Mouse (Mus musculus): ENCODE data around the gene Hist1h2bh. TPM values are rescaled to one million over a fixed set of nuclear protein-coding genes. Genes with fewer than 3 reads are reported as not detected.

The Hist1h2bh gene
- polyA plus RNA-seq, 1 experiment from 2014 or later, result 0.44 TPM

DNA sequence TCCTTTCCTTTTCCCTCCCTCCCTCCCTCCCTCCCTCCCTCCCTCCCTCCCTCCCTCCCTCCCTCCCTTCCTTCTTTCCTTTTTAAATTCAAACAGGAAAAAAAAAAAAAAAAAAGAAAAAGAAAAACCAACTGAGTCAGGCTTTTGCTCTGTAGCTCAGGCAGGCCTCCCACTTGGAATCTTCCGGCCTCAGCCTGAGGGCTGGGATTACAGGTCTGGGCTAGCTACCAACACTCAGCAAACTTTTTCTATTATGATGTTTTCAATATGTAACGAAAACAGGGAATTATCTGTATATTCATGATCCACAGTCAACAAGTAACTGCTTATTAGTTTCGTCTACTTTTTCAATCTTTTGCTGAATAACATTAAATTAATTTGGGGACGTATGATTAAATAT, 40.3 kb downstream of the Hist1h2bh start:
- no peak for ATAC-seq (replicated peaks)
- Histone ChIP-seq H3K9ac (no peak overlapping the region), H3K4me2 (no peak overlapping the region), H3K27ac (no peak overlapping the region), H3K4me3 (no peak overlapping the region), H3K27me3 (replicated peaks) (peaks cover 16% of the 10 kb centered on the region; the same call in 1 of the 2 replicates), H3K4me1 (peaks cover 10% of the 10 kb centered on the region), H3K36me3 (replicated peaks) (no peaks in the 10 kb centered on the region), H3K9me3 (no peaks in the 10 kb centered on the region)
- 40% methylated on average over 4 of the region's 4 CpGs for WGBS

DNA sequence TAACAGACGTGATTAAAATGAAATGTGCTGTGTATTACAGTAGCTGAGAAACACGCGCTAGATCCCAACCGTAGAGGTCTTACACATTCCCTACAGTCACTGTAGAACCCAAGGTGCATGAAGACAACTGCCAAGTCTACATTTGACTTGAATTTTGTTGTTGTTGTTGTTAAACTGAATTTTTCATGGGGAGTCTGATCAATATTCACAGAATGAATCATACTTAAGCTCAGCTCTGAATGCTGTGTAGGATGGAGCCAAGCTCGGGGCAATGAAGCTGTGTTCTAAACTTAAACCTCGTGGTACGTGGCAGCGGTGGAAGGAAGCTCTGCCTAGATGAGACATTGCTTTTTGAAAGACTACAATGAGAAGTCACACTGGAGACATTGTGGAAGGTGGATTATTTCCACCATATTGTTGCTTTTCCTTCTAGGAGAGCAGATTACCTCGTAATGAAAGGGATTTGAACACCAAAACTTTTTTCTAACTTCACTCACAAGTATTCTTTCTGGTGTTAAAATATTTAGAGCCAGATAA, 41.1 kb downstream of the Hist1h2bh start:
- Histone ChIP-seq H3K4me2 (no peak overlapping the region), H3K4me3 (no peak overlapping the region), H3K27ac (no peak overlapping the region), H3K4me1 (peaks cover 10% of the 10 kb centered on the region), H3K27me3 (replicated peaks) (peaks cover 17% of the 10 kb centered on the region; the same call in 1 of the 2 replicates), H3K9me3 (no peaks in the 10 kb centered on the region), H3K36me3 (replicated peaks) (no peaks in the 10 kb centered on the region), H3K9ac (no peak overlapping the region)
- no peak for ATAC-seq (replicated peaks)
- 38% methylated on average over 9 of the region's 9 CpGs for WGBS

DNA sequence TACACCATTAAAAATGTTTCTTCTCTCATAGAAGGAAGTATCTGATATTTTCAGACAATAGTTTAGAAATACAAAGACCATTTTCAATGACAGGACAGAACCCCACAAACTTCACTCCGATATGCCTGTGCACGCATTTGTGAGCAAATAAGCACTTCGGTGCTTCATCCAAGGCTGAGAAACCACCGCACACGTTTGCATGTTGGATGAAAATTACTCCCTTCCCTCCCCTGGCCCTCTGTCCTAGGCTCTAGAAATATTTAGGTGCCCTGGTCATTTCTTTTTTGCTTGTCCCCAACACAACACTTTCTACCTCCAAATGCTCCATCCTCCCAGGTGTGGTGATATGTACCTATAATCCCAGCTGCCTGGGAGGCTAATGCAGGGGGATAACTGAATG, 41.7 kb downstream of the Hist1h2bh start:
- no peak overlapping the region for H3K4me2 ChIP-seq
- H3K27ac ChIP-seq, result no peak overlapping the region
- no peak overlapping the region for H3K9ac ChIP-seq
- H3K27me3 ChIP-seq (replicated peaks), result peaks cover 18% of the 10 kb centered on the region; the same call in 1 of the 2 replicates
- H3K4me1 ChIP-seq, result peaks cover 10% of the 10 kb centered on the region
- 30% methylated on average over 5 of the region's 5 CpGs for WGBS
- H3K36me3 ChIP-seq (replicated peaks), result no peaks in the 10 kb centered on the region
- H3K9me3 ChIP-seq, result no peaks in the 10 kb centered on the region
- no peak overlapping the region for H3K4me3 ChIP-seq
- no peak for ATAC-seq (replicated peaks)

DNA sequence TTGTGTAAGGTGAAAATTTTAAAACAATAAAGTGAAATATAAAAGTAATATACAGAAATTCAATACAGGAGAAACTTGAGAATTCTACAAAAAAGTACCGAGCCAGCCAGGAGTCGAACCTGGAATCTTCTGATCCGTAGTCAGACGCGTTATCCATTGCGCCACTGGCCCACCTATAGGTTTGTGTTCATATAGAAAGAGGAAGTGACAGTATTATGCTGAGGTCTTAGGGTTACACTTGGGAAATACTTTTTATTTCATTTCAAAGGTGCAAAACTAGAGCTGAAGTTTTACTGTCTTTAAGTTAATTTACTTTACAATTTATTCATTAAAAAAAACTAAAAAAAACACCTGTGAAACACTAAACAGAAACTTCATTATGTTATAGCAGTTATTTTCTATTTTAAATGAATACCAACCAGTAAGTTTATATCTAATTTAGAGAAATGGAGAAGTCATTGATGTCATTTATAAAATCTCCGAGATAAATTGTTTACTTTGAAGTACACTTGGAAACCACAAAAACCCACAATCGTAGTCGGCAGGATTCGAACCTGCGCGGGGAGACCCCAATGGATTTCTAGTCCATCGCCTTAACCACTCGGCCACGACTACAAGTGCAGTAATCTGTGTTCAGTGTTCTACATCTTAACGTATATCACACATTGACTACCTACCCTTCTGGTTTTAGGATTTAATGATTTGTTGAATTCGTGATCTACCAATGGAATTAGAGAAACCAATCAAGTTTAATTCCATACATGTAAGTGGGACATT, 42.6 kb downstream of the Hist1h2bh start:
- Histone ChIP-seq H3K27ac (no peak overlapping the region), H3K4me1 (peaks cover 5% of the 10 kb centered on the region), H3K4me2 (no peak overlapping the region), H3K9me3 (no peaks in the 10 kb centered on the region), H3K36me3 (replicated peaks) (no peaks in the 10 kb centered on the region), H3K27me3 (replicated peaks) (peaks cover 15% of the 10 kb centered on the region; the same call in 1 of the 2 replicates), H3K4me3 (no peak overlapping the region), H3K9ac (no peak overlapping the region)
- 2% methylated on average over 17 of the region's 17 CpGs for WGBS
- peak; percentile 57 for ATAC-seq (replicated peaks)

DNA sequence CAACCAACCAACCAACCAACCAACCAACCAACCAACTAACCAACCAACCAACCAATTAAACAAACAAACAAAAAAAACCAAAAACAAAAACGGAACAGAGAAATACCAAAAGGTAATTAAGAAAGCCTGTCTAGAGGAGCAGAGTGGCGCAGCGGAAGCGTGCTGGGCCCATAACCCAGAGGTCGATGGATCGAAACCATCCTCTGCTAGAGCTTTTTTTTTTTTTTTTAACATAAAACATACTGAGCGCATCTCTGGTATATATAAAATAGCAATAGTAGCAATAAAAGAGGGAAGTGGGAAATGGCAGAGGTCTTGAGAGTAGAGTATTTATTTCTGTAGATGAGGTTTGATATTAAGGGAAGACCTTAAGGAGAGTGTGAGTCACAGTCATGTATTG, 43.2 kb downstream of the Hist1h2bh start:
- 8% methylated on average over 7 of the region's 7 CpGs for WGBS
- Histone ChIP-seq H3K27ac (no peak overlapping the region), H3K36me3 (replicated peaks) (no peaks in the 10 kb centered on the region), H3K4me3 (no peak overlapping the region), H3K4me1 (peaks cover 4% of the 10 kb centered on the region), H3K9me3 (no peaks in the 10 kb centered on the region), H3K27me3 (replicated peaks) (peaks cover 15% of the 10 kb centered on the region; the same call in 1 of the 2 replicates), H3K4me2 (no peak overlapping the region), H3K9ac (no peak overlapping the region)
- ATAC-seq (replicated peaks), result no peak

DNA sequence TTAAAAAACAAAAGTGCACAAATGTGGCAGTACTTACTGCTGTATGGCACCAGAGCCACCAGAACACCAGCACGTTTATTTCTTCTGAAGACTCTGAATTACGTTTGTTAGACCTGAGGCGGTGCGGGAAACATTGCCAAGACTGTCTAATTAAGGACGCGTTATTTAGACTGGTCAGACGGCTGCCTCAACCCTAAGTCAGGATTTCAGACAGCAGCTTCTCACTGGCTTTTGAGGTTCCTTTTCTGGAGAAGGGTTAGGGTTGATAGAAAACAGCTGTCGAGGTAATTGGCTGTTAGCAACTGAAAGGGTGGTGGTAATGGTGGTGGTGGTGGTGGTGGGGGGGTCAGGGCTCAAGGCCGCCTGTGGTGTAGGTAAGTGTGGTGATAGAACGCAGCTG, 44.5 kb downstream of the Hist1h2bh start:
- WGBS, result 6% methylated on average over 10 of the region's 10 CpGs
- H3K9ac ChIP-seq, result no peak overlapping the region
- H3K4me1 ChIP-seq, result peaks cover 4% of the 10 kb centered on the region
- H3K9me3 ChIP-seq, result no peaks in the 10 kb centered on the region
- no peaks in the 10 kb centered on the region for H3K36me3 ChIP-seq (replicated peaks)
- H3K27ac ChIP-seq, result no peak overlapping the region
- peak overlapping the region; percentile 21 for H3K4me3 ChIP-seq
- peaks cover 15% of the 10 kb centered on the region; the same call in 1 of the 2 replicates for H3K27me3 ChIP-seq (replicated peaks)
- ATAC-seq (replicated peaks), result no peak
- peak overlapping the region; percentile 33 for H3K4me2 ChIP-seq

DNA sequence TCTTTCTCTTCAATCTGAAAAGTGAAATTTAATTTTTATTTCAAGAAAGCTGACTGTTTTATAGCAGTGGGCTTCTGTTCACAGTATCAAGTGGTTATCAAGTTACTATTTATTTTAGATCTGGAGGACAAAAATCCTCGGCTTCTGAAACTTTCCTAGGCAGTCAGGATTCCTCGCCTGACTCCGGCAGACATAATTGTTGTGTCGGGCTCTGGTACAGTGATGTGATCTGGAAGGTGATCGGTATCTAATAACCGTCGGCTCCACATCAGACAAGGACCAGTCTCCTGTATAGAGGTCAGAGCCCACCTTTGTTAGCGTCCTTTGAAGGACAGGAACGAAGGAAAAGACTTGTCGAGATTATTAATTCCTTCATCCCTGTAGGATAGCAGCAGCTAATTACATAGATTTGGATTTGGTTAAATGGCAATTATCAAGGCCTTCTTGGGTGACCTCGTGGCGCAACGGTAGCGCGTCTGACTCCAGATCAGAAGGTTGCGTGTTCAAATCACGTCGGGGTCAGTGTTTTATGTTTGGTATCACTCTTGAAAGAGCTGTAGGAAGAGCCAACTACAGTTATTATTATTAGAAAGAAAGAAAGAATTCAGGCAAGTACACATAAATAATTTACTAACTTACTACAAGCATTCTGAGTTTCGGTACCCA, 45.4 kb downstream of the Hist1h2bh start:
- no peak for ATAC-seq (replicated peaks)
- WGBS, result 4% methylated on average over 19 of the region's 19 CpGs
- H3K36me3 ChIP-seq (replicated peaks), result no peaks in the 10 kb centered on the region
- no peaks in the 10 kb centered on the region for H3K9me3 ChIP-seq
- H3K4me2 ChIP-seq, result peak overlapping the region; percentile 33
- no peak overlapping the region for H3K27ac ChIP-seq
- H3K9ac ChIP-seq, result no peak overlapping the region
- peaks cover 15% of the 10 kb centered on the region; the same call in 1 of the 2 replicates for H3K27me3 ChIP-seq (replicated peaks)
- peaks cover 4% of the 10 kb centered on the region; the same call in 1 of the 2 replicates for H3K4me1 ChIP-seq
- H3K4me3 ChIP-seq, result peak overlapping the region; percentile 21

DNA sequence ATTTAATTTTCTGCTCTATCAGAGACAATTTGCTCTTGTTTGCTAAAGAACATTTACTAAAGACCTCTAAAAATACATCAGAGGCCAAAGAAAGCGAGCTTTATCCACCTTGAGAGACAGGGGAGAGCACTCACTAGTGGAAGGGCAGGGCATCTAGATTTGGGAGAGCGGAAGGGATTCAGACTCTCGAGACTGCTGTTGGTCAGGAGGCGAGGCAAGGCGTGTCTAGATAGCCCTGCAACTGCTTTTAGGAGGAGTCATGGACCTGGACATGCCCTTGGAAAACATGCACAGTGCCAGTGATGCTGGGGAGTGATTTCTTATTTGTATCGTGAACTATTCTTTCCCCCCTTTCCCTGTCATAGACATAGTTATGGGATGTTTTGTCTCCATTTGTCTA, 47.7 kb downstream of the Hist1h2bh start:
- Histone ChIP-seq H3K36me3 (replicated peaks) (no peaks in the 10 kb centered on the region), H3K9ac (no peak overlapping the region), H3K4me2 (no peak overlapping the region), H3K27ac (no peak overlapping the region), H3K4me1 (peaks cover 11% of the 10 kb centered on the region), H3K9me3 (no peaks in the 10 kb centered on the region), H3K4me3 (no peak overlapping the region), H3K27me3 (replicated peaks) (peaks cover 15% of the 10 kb centered on the region; the same call in 1 of the 2 replicates)
- ATAC-seq (replicated peaks), result no peak
- WGBS, result 73% methylated on average over 6 of the region's 6 CpGs

DNA sequence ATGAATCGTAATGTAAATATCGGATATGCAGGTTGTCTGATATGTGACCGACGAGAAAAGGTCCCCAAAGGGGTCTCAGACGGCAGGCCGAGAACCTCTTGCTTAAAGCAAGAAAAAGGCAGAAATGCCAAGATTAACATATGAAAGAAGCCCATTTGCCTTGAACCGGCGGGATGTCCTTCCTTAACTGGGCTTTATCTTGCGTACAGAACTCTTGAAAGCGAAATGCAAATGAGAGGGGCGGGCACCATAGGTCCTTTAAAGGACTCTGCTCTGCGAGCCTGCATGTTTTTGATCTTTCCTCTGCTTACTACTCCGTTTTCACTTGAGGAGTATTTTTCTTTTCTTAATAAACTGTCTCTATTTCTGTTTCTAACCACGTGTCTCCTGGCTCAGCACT, 51.2 kb downstream of the Hist1h2bh start:
- WGBS, result 3% methylated on average over 14 of the region's 14 CpGs
- no peaks in the 10 kb centered on the region for H3K36me3 ChIP-seq (replicated peaks)
- H3K27ac ChIP-seq, result no peak overlapping the region
- peak overlapping the region; percentile 41 for H3K4me2 ChIP-seq
- no peaks in the 10 kb centered on the region for H3K9me3 ChIP-seq
- no peak for ATAC-seq (replicated peaks)
- peaks cover 10% of the 10 kb centered on the region for H3K4me1 ChIP-seq
- H3K4me3 ChIP-seq, result peak overlapping the region; percentile 14
- H3K27me3 ChIP-seq (replicated peaks), result peaks cover 3% of the 10 kb centered on the region; the same call in 1 of the 2 replicates
- no peak overlapping the region for H3K9ac ChIP-seq

Small RNA genes within 50 kb of the gene (microRNA-seq; reads per million reads assigned to microRNA genes)
- not detected for gene Gm44297
- not detected for gene Gm44359
- not detected for gene Gm44394
- not detected for gene n-TStga1

Other genes with a start within 250 kb of the Hist1h2bh start
- gene Zfp322a, start 174.2 kb downstream of the Hist1h2bh start, polyA plus RNA-seq (2015; fragmentation: Nextera tagmentation; extraction: Ambion mirVana), result 52.2 and 55.1 TPM in 2 replicates
- gene Abt1, start 119.5 kb downstream of the Hist1h2bh start, polyA plus RNA-seq (2015; fragmentation: Nextera tagmentation; extraction: Ambion mirVana), result 9.8 and 9.9 TPM in 2 replicates
- 0.09 and 0.25 TPM in 2 replicates for gene Btn1a1, start 77.5 kb downstream of the Hist1h2bh start, polyA plus RNA-seq (2015; fragmentation: Nextera tagmentation; extraction: Ambion mirVana)
- not detected in 2 replicates for gene Btn2a2, start 54.5 kb downstream of the Hist1h2bh start, polyA plus RNA-seq (2015; fragmentation: Nextera tagmentation; extraction: Ambion mirVana)
- 3.3 and 5.1 TPM in 2 replicates for gene Hist1h4h, start 12.3 kb downstream of the Hist1h2bh start, polyA plus RNA-seq (2015; fragmentation: Nextera tagmentation; extraction: Ambion mirVana)
- gene Hist1h2af, start 9.5 kb downstream of the Hist1h2bh start, polyA plus RNA-seq (2015; fragmentation: Nextera tagmentation; extraction: Ambion mirVana), result 0.69 TPM in 1 of 2 replicates, not detected in the other
- gene Hist1h3g, start 8.0 kb downstream of the Hist1h2bh start, polyA plus RNA-seq (2015; fragmentation: Nextera tagmentation; extraction: Ambion mirVana), result 2.2 TPM in 1 of 2 replicates, not detected in the other
- gene Hist1h3f, start 660 bp upstream of the Hist1h2bh start, polyA plus RNA-seq (2015; fragmentation: Nextera tagmentation; extraction: Ambion mirVana), result 0.27 and 0.32 TPM in 2 replicates
- not detected in 2 replicates for gene Hist1h4f, start 8.3 kb upstream of the Hist1h2bh start, polyA plus RNA-seq (2015; fragmentation: Nextera tagmentation; extraction: Ambion mirVana)
- 0.14 and 0.15 TPM in 2 replicates for gene Hist1h1d, start 9.9 kb upstream of the Hist1h2bh start, polyA plus RNA-seq (2015; fragmentation: Nextera tagmentation; extraction: Ambion mirVana)
- gene Hist1h3e, start 19.0 kb upstream of the Hist1h2bh start, polyA plus RNA-seq (2015; fragmentation: Nextera tagmentation; extraction: Ambion mirVana), result 1.0 and 1.4 TPM in 2 replicates
- 14.8 and 15.4 TPM in 2 replicates for gene Hist1h2ae, start 27.8 kb upstream of the Hist1h2bh start, polyA plus RNA-seq (2015; fragmentation: Nextera tagmentation; extraction: Ambion mirVana)
- 2.6 and 4.0 TPM in 2 replicates for gene Hist1h2bg, start 28.0 kb upstream of the Hist1h2bh start, polyA plus RNA-seq (2015; fragmentation: Nextera tagmentation; extraction: Ambion mirVana)
- 1.3 and 1.5 TPM in 2 replicates for gene Hist1h2bf, start 30.8 kb upstream of the Hist1h2bh start, polyA plus RNA-seq (2015; fragmentation: Nextera tagmentation; extraction: Ambion mirVana)
- 1.6 TPM in 1 of 2 replicates, not detected in the other for gene Hist1h2ad, start 31.0 kb upstream of the Hist1h2bh start, polyA plus RNA-seq (2015; fragmentation: Nextera tagmentation; extraction: Ambion mirVana)
- 0.82 and 1.2 TPM in 2 replicates for gene Hist1h3d, start 32.4 kb upstream of the Hist1h2bh start, polyA plus RNA-seq (2015; fragmentation: Nextera tagmentation; extraction: Ambion mirVana)
- gene Hist1h4d, start 38.2 kb upstream of the Hist1h2bh start, polyA plus RNA-seq (2015; fragmentation: Nextera tagmentation; extraction: Ambion mirVana), result 34.2 and 34.9 TPM in 2 replicates
- 1.7 and 1.8 TPM in 2 replicates for gene Hist1h2be, start 77.7 kb upstream of the Hist1h2bh start, polyA plus RNA-seq (2015; fragmentation: Nextera tagmentation; extraction: Ambion mirVana)
- gene Hist1h1e, start 79.2 kb upstream of the Hist1h2bh start, polyA plus RNA-seq (2015; fragmentation: Nextera tagmentation; extraction: Ambion mirVana), result 5.4 and 5.5 TPM in 2 replicates
- 0.32 and 0.37 TPM in 2 replicates for gene Hist1h2ac, start 140.6 kb upstream of the Hist1h2bh start, polyA plus RNA-seq (2015; fragmentation: Nextera tagmentation; extraction: Ambion mirVana)
- gene Hist1h2bc, start 140.8 kb upstream of the Hist1h2bh start, polyA plus RNA-seq (2015; fragmentation: Nextera tagmentation; extraction: Ambion mirVana), result 17.3 and 17.7 TPM in 2 replicates
- not detected in 2 replicates for gene Hist1h1t, start 152.4 kb upstream of the Hist1h2bh start, polyA plus RNA-seq (2015; fragmentation: Nextera tagmentation; extraction: Ambion mirVana)
- gene Hist1h4c, start 155.1 kb upstream of the Hist1h2bh start, polyA plus RNA-seq (2015; fragmentation: Nextera tagmentation; extraction: Ambion mirVana), result 1.8 and 3.0 TPM in 2 replicates
- gene Hfe, start 167.5 kb upstream of the Hist1h2bh start, polyA plus RNA-seq (2015; fragmentation: Nextera tagmentation; extraction: Ambion mirVana), result 3.0 and 3.8 TPM in 2 replicates
- gene Hist1h1c, start 195.4 kb upstream of the Hist1h2bh start, polyA plus RNA-seq (2015; fragmentation: Nextera tagmentation; extraction: Ambion mirVana), result 6.9 and 8.3 TPM in 2 replicates
- gene Hist1h3c, start 202.2 kb upstream of the Hist1h2bh start, polyA plus RNA-seq (2015; fragmentation: Nextera tagmentation; extraction: Ambion mirVana), result 0.41 and 1.4 TPM in 2 replicates
- 0.37 and 0.83 TPM in 2 replicates for gene Hist1h2bb, start 203.3 kb upstream of the Hist1h2bh start, polyA plus RNA-seq (2015; fragmentation: Nextera tagmentation; extraction: Ambion mirVana)
- 4.6 and 7.2 TPM in 2 replicates for gene Hist1h2ab, start 207.7 kb upstream of the Hist1h2bh start, polyA plus RNA-seq (2015; fragmentation: Nextera tagmentation; extraction: Ambion mirVana)
- 0.67 and 1.2 TPM in 2 replicates for gene Hist1h3b, start 208.9 kb upstream of the Hist1h2bh start, polyA plus RNA-seq (2015; fragmentation: Nextera tagmentation; extraction: Ambion mirVana)
- 2.0 TPM in 1 of 2 replicates, not detected in the other for gene Hist1h4b, start 213.6 kb upstream of the Hist1h2bh start, polyA plus RNA-seq (2015; fragmentation: Nextera tagmentation; extraction: Ambion mirVana)
- not detected in 2 replicates for gene Hist1h4a, start 217.8 kb upstream of the Hist1h2bh start, polyA plus RNA-seq (2015; fragmentation: Nextera tagmentation; extraction: Ambion mirVana)
- 0.77 and 0.98 TPM in 2 replicates for gene Hist1h3a, start 219.0 kb upstream of the Hist1h2bh start, polyA plus RNA-seq (2015; fragmentation: Nextera tagmentation; extraction: Ambion mirVana)
- 0.41 and 0.48 TPM in 2 replicates for gene Hist1h1a, start 220.3 kb upstream of the Hist1h2bh start, polyA plus RNA-seq (2015; fragmentation: Nextera tagmentation; extraction: Ambion mirVana)
- gene Trim38, start 226.5 kb upstream of the Hist1h2bh start, polyA plus RNA-seq (2015; fragmentation: Nextera tagmentation; extraction: Ambion mirVana), result not detected in 2 replicates

All from midbrain, embryonic 15.5 days (tissue).